Mouse (Mus musculus): ENCODE data around the gene Zmynd8.

DNA sequence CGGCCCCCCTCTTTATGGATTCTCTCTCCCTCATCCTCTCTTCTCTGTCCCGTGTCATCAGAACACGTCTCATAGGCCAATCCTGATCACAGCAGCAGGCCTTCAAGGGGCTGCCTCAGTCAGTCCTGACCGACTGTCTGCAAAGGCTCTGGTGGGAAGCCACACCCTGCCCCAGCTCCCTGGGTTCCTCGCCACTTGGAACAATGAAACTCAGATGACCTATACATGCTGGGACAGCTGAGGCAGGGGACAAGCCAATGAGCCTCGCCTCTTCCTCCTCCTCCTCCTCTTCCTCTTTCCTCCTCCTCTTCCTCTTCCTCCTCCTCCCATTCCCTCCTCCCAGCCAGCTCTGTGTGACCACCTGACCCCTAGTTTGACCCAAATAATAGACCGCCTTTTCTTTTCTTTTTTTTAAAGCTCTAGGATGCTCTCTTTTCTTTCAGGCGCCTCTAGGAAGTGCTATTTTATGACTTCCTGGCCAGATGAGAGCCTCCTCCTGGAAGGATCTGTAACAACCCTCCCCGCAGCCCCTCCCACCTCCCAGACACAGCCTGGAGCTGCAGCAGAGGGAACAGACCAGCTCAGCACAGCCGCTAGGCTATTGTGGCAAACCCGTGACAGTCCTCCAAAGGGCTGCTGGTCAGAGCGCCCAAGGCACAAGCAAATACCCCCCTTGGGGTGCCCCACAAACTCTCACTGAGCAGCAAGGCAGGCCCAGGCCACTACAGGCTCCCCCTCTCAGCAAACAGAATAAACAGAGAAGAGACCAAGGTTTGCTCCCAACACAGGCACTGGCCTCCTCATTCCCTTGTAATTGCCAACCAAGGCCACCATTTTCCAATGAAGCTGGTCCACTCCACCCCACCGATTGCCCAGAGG lies 24.1 kb downstream of the Zmynd8 start:
- TF ChIP-seq CTCF (IDR thresholded peaks at IDR 0.05; ENCODE audit: low read depth) (no peak), EP300 (IDR thresholded peaks at IDR 0.05; ENCODE audit: low read depth) (no peak)

Measured in liver, postnatal 0 days (tissue).